Mouse (Mus musculus): ENCODE data around the gene Dlg2.

- TF ChIP-seq CTCF (IDR thresholded peaks at IDR 0.05; ENCODE audit: low read depth, low read length): no peak
- no peak for TF ChIP-seq POLR2A (IDR thresholded peaks at IDR 0.05; ENCODE audit: borderline replicate concordance, low read depth, low read length)
Observed at GRCm38 (mm10) chr7:92424703-92425102, 1948.2 kb downstream of the Dlg2 start.

All from bone marrow macrophage, adult 2 months (primary cell).